Mouse (Mus musculus): ENCODE measurements at regions not wholly inside any gene's neighbourhood (a gene's known extent, or its start where the extent isn't known, plus 50 kb on each side); places are given as distances from the start of the nearest gene placed in this dataset.
A peak's percentile ranks its signal among the peaks of the same experiment; 100 is the strongest.

DNA sequence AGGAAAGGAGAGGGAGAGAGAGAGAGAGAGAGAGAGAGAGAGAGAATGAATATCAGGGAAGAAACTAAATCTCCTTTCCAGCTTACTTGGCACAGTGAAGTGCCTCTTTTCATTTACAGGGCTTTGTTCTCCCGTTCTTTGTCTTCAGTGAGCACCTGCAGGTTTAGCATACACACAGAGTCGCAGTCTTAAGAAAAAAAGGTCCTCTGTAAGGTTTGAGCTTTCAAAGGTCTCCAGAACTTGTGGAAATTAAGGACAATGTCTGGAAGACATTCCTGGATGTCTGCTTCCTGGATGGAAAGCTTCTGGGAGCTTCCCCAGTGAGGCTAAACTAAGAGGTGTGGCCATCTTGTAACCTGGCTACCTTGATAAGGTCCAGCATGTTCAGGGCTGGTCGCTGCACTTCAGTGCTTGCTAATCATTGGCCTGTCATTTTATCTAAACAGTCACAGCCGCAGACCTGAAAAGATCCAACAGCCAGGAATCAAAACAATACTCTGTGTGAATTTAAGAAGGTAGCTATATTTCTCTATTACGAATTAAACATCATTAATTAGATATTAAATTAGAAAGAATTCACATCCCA lies 113.1 kb upstream of the Ralgapa2 start:
- no peak for DNase-seq (ENCODE audit: low spot score)

DNA sequence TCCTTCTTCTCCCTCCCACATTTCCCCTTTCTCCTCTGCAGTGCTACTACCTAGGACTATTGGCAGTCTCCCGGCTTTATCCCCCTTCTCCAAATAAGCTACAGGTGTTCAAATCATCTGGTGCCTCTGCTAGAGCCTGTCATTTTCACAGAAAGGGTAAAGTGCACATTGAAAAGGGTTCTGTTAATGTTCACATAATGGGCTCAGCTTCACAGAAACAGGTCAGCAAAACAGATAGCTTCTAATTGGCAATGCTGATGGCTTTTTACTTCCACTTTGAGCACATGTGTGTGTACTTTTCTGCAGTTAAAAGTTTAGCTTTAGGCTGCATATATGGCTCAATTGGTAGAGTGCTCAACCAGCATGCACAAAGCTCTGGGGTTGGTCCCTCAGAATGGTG lies 114.4 kb upstream of the Ralgapa2 start:
- DNase-seq (ENCODE audit: low spot score) = no peak

DNA sequence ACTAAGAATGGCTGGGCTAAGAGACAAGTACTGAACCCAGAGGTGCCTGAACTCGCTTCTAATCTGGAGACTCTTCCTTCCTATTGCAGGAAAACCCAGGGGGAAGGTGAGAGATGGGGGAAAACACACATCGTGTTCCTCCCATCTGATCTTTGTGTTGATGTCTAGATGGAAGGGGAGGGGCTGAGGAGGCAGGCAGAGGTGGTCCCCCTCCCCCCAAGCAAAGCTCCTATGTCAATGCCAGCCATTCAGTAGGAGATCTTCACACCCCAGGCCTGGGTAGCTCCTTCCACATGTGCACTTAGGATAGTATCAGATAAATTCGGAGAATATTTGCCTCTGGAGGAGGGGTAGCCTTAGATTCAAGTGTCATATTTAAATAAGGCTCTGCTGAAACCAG lies 118.0 kb upstream of the Ralgapa2 start:
- no peak for DNase-seq (ENCODE audit: low spot score)

DNA sequence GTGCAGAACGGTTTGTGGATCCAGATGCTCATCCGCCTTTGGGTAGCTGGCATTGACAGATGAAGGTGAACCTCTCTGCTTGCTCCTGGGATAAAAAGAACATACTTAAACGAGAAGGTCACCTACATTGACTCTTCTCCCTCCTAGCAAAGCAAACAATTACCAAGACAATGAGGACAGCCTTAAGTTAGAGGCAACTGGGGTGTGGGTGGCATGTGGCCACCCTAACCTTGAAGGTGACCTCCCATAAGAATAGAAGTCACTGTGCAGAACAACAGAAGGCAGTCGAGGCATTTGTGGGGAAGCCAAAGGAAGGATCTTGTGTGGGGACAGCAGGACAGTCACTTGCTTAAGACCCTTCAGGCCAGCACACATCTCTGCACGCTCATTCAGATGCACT lies 119.0 kb upstream of the Ralgapa2 start:
- DNase-seq (ENCODE audit: low spot score) = no peak

DNA sequence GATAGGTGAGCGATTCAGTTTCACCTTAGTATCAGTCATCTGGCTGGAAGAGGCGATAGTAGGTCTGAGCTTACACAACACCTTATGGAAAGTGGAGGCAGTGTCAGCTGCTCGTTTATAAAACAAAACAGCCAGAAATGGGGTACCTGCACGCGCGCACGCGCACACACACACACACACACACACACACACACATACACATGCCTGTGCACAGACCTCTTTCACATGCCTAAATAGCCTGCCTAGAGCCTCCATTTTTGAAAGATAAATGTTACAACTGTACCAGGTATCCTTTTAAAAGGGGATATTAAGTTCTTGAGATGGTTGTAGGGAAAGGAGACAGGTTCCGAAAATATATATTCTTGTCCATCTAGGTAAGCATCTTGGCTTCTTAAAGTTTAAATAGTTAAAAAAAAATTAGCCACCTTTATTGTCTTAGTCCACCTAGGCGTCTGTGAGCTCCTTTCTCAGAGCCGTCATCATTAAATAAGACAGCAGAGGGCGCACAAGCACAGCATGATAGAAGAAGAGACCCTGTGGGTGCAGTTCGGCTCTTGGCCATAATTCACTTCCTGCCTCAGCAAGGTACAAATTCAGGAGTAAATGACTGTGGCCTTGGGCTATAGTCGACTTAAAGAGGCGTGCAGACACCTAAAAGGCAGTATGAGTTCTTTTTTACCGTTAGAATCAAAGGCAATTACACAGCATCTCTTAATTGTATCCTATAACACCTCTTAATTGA lies 121.4 kb upstream of the Ralgapa2 start:
- peak; percentile 66 for DNase-seq (ENCODE audit: low spot score)

DNA sequence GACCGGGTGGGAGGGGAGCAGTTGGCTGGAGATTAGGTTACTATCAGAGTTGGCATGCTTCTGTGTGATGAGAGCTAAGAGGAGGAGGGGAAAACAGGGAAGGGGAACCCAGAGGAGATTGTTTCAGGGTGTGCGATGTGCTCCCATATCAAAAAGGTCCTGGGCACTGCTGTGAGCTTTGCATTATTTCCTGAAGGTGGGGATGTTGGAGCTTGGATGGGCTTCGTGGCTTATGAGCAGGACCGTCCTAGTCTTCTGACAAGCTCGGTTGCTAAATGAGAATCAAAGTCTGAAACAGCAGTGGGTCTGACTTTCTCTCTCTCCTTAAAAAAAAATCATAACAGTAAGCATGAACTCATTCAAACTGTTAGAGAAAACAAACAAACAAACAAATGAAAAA lies 125.4 kb upstream of the Ralgapa2 start:
- no peak for DNase-seq (ENCODE audit: low spot score)

DNA sequence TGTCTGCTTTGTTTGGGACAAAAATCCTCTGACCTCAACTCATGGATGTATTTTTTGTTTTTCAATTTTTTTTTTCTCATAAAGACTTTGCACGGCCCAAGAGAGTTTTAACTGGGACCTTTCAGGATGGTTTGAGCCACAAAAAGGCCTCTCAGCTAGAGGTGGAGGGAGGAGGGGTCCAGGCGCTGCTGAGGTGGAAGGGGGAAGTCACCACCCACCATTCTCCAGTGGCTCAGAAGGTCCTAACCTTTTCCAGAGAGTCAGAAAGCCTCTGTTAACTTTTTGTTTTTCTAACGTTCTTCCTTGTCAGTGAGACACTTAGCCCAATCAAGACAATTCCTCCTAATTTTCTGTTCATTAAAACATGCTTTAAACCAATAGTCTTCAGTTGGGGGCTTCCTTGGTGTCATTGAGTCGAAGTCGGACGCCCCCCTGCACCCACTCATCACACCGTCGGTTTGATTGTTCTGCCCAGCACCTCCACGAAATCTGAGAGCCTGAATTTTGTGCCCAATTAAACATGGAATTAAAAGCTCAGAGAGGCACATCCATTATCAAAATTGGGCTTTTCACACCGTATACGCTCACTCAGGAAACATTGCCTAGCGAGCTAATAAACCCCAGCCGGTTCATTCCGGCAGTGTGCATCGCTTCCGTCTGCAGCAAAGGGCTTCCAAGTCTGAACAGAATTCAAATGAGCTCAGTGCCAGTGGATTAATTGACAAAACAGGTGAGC lies 134.3 kb upstream of the Ralgapa2 start:
- no peak for DNase-seq (ENCODE audit: low spot score)

DNA sequence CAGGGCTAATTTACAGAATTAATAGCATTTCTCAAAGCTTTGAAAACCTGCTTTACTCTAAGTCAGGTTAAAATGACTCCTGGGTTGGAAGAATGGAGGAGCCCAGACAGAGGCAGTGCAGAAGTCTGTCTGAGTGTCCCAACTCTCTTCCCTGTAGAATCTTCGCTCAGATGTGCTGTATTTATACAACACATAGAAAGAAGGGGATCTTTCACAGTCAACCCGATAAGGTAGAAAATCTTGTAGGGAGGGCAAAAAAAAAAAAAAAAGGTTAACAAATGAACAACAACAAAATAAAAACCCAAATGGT lies 134.8 kb upstream of the Ralgapa2 start:
- no peak for DNase-seq (ENCODE audit: low spot score)

DNA sequence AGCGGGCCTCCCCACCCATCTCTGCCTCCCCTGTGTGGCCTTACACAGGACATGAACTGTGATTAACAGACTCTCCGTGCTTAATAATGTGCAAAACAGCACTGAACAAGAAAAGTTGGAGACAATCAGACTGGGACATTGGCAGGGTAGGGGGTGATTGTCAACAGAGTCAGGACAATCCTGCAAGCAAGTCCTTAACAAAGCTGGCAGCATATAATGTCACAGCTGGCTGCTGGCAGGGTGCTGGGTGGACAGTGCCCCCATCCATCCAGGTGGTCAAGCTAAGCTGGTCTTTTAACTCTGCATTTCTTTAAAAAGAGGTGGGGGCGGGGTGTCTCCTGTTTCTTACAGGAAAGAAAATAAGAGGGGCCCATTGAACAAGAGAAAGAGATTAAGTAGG lies 149.2 kb upstream of the Ralgapa2 start:
- DNase-seq (ENCODE audit: low spot score) = no peak

DNA sequence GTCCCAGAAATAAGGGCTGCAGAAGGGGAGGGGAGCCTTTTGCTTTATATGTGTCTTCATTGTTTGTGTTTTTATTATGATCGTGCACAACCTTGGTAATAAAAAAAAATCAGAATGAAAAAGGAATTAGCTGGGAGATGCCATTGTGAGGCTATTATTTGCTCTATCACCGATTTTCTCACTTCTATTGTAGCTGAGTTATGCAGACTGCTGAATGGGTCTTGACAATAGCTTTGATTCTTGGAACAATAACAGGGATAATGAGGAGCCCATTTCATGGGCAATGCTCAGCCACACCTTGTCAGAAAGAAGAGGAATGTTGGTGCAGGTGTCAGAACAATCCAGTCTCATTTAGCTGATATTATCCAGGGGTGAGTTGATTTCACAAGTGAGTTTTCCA lies 160.6 kb upstream of the Ralgapa2 start:
- no peak for DNase-seq (ENCODE audit: low spot score)

DNA sequence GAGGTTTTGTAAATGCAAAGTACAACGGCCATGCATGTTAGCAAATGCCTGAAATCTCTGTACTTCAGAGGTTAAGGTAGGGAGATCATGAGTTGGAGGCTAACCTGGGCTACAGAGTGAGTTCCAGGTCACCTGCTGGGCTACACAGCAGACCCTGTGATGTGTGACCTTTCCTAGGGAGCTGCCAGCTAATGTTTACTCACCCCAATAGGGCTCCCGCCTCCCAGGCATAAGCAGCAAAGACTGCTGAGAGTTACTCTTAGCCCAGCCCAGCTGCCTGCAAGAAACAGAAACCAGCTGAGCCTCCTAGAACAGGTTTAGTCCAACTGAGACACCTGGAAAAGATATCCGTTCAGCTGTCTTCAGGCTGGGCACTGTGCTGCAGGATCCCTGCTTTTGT lies 169.8 kb upstream of the Ralgapa2 start:
- DNase-seq (ENCODE audit: low spot score) = no peak

DNA sequence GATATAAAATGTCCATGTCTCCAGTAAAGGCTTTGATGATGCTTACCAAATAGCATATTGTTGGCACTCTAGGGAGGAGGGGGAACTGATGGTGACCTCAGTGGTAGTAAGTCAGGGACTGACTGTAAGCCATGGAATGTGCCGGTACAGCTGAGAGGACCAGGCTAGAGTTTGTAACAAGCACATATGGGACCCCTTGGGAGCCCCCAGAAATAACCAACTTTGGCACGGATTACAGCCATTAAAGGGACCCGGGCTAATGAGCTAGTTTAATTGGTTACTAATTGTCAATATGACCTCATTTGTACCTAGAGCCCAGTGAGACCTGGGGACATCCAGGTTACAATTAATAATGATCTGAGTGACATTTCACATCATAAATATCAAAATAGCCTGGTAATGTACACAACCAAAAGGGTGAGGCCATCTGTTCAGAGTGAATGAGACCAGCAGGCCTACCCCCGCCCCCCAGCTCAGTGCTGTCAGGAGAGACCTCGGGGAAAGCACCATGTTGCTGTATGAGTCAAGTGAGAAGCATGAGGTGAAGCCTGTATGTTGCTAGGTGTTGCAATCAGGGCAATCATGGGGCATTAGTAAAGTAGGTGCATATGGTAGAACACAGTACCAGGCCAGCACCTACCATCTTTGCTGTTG lies 169.7 kb upstream of the Kiz start:
- DNase-seq (ENCODE audit: low spot score) = no peak

DNA sequence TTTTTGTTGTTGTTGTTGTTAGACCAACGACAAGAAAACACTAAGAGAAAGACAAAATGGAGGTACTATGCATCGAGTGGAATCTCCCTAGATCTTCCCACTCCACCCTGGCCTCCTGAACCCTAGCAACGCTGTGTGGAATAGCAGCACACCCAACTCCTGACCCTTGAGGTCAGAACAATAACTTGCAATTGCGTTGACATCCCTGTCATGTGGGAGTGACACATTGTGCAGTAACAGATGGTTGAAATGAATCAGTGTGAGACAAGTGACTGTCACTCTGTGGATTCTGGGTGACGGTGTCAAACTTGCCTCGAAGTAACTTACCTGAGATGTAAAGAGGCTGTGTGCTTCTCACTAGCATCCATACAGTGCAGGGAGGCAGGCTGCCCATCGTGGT lies 167.1 kb upstream of the Kiz start:
- no peak for DNase-seq (ENCODE audit: low spot score)

DNA sequence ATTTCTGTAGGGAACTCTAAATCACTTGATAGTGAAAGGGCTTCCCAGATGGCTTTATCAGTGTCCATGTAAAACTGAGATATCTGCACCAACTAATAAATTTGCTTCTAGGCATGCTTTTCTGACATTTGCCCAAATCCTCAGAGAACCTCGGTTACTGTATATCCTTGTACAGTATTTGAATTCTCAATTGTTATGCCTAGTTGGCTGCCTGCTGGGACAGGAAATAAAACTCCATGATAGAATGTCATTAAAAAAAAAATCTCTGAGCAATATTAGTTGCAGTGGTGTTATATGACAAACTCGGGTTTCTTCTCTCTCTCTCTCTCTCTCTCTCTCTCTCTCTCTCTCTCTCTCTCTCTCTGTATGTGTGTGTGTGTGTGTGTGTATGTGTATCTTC lies 162.2 kb upstream of the Kiz start:
- DNase-seq (ENCODE audit: low spot score) = no peak

DNA sequence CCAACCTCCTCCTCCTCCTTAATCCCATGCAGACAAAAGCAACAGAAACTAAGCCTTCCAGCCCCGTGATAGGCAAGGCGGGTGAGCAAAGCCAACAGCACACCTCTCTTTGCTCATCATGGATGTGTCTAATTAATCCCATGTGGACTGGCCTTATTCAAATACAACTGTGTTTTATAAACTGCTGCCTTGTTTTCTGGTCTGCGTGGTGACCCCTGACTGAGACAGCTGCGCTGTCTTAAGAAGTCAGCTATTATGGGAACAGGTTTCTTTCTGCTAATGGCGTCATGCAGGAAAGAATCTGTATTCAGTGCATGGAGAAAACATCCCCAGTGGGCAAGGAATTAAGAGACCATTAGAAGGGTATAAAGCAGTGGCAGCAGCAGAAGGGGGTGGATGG lies 161.6 kb upstream of the Kiz start:
- DNase-seq (ENCODE audit: low spot score) = no peak

DNA sequence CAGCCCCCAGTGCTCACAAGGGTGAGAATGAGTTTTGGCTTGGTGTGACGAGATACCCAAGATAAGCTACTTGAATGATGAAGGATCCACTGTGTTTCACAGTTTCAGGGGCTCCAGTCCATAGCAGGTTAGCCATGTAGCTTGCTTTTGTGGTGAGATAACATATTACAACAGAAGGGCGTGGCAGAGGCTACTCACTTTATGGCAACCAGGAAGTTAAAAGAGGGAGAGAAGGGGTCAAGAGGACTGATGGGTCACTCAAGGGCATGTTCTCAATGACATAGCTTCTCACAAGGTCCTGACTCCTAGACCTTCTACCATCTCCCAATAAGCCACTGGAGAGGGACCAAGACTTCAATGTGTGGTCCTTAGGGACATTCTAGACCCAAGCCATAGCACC lies 159.4 kb upstream of the Kiz start:
- DNase-seq (ENCODE audit: low spot score) = no peak

DNA sequence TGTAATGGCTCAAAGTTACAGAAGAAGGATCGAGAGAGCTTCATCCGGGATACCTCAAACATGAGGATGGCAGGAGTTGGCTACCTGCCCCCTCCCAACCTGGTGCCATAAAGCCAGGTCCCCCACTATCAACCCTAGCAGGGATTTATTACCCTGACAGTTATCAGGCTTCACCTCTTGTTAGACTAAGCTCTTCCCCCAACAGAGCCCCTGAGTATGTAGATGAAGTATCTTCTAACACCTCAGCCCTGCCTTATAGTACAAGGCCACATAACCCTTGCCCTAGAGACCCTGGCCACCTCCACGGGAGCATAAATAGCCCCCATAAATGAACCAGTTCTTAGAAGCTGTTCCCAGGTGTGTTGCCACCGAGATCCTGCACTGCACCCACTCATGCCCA lies 158.9 kb upstream of the Kiz start:
- no peak for DNase-seq (ENCODE audit: low spot score)

DNA sequence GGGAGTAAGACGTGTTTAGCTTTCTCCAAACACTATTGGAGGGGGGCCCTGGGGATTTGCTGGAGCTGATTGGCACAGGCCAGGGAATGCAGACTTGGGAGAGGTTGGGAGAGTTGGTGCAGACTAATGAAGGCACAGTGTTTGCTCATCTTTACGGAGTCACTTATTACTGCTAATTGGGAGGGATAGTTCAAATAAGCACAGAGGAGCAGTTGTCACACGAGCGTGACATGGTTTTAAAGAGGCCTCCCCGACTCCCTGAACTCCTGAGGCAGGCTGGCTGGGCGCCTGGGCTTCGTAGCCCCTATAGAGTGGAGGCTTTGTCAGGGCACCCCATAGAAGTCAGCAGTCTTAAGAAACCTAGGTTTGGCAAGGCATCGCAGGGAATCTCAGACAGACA lies 145.0 kb upstream of the Kiz start:
- no peak for DNase-seq (ENCODE audit: low spot score)

DNA sequence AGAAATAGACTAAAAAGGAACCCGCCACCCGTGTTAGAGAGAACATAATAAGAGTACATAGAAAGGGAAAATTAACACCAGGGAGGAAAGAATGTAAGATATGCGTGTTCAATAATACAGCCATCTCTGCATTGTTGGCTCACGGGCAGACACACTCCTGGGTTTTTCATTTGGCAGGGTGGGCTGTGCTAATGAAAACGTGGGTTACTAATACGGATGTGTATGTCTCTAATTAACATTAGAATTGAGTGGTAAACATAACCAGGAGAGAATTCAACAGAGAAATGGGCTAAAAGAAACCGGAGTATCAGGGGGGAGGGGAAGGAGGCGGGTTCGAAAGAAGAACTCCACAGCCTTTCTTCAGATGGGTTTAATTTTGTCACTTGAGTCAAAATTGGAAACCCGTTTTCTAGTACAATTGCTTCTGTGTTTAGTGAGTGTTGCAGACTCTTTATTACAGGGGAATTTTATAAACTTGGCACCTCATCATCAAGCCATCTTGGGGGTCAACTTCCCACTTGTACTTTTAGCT lies 134.4 kb upstream of the Kiz start:
- DNase-seq (ENCODE audit: low spot score) = no peak

DNA sequence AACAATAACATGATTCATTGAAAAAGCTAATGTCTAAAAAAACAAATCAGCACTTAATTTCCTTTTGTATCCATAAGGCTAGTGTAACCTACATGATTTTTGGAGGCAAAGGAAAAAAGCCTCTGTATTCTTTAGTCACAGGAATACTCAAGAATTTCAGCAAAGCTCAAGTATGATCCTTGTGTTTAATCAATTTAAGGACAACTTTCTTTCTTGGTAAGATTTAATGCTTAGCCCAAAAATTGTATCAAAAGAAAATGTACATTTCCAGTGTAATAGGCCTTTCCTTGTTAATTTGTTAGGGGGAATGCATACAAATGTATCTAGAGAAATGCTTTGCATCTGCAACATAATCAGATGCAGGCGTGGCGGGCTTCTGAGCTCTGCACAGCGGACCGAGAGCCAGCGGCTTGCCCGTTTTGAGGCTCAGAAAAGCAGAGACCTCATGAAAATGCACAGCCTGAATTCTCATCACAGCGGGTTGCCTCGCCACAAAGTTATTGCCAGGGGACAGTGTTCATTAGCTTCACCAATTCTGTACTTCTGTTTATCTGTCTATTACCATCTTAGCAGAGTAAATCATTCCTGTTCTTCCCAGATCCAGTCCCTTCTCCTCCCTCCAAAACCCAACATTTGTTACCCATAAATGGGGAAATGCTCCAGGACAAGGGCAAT lies 133.2 kb upstream of the Kiz start:
- no peak for DNase-seq (ENCODE audit: low spot score)

DNA sequence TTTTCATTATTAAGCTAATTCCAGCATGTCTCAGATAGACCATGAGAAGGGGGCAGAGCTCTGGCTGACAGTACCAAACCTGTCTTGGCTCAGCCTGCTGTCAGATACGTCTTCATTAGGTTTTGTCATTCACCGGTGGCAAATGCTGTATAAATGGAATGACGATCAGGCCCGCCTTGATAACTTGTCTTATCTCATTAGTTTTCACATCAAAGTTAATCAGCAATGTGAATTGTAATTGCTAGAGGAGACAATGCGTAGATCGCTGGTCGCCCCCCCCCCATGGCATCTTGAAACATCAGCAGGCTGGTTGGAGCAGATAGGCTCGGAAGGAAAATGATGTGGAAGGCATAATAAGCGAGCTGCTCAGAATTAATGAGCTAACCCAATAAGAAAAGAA lies 132.5 kb upstream of the Kiz start:
- DNase-seq (ENCODE audit: low spot score) = no peak

DNA sequence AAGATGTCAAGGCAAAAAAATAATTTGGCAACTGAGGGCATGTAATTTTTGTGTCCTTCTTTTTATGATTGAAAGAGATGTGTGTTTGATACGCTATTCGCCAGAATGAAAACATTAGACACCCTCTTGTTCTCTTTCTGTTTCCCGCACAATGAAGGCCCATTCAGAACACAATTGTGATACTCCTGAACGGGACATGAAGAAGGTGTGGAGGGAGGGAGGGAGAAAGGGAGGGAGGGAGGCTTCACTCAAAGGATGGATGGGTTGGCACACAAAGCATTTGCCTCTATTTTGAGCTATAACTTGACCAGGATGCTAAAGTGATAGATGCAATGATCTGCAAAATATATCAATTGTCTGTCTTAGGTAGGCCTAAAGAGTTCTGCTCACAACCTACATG lies 132.0 kb upstream of the Kiz start:
- no peak for DNase-seq (ENCODE audit: low spot score)
